Mouse (Mus musculus) myocyte (in vitro differentiated cells): ENCODE measurements around the gene Itga2b.

Experiments
- E2F4 ChIP-seq: IDR thresholded peaks from one replicate; pipeline ENCODE4 v1.6.1; 2011; ENCODE audit warnings: mild to moderate bottlenecking, control low read depth, moderate library complexity; ENCODE audit not compliant: insufficient read depth
- MAX ChIP-seq: IDR thresholded peaks from one replicate; pipeline ENCODE4 v1.6.1; 2011; ENCODE audit warnings: low read depth, mild to moderate bottlenecking, control low read depth
- MYOD1 ChIP-seq, 3 experiments: IDR thresholded peaks; one replicate each; pipeline ENCODE4 v1.6.1; 2011; ENCODE audit warnings: control low read depth in 2 of 3, low read depth in 2 of 3, mild to moderate bottlenecking in 2 of 3, moderate library complexity in 1 of 3; ENCODE audit not compliant: insufficient read length in 2 of 3, control insufficient read depth in 1 of 3
- MYOG ChIP-seq, 3 experiments: IDR thresholded peaks; one replicate each; pipeline ENCODE4 v1.6.1; 2011; ENCODE audit warnings: control low read depth in 2 of 3, low read depth in 2 of 3, mild to moderate bottlenecking in 2 of 3; ENCODE audit not compliant: insufficient read length in 2 of 3, control insufficient read depth in 1 of 3, insufficient read depth in 1 of 3
- POLR2A ChIP-seq: IDR thresholded peaks from one replicate; pipeline ENCODE4 v1.6.1; 2011; ENCODE audit warnings: low read depth, mild to moderate bottlenecking, control low read depth, moderate library complexity; ENCODE audit not compliant: insufficient read length
- POLR2AphosphoS2 ChIP-seq: IDR thresholded peaks from one replicate; pipeline ENCODE4 v1.6.1; 2011; ENCODE audit warnings: low read depth, control low read depth; ENCODE audit not compliant: insufficient read length
- SRF ChIP-seq: IDR thresholded peaks from one replicate; pipeline ENCODE4 v1.6.1; 2011; ENCODE audit warnings: low read depth; ENCODE audit not compliant: control insufficient read depth, insufficient read length
- TCF12 ChIP-seq: IDR thresholded peaks from one replicate; pipeline ENCODE4 v1.6.1; 2011; ENCODE audit warnings: mild to moderate bottlenecking, control low read depth; ENCODE audit not compliant: poor library complexity, insufficient read depth, severe bottlenecking

DNA sequence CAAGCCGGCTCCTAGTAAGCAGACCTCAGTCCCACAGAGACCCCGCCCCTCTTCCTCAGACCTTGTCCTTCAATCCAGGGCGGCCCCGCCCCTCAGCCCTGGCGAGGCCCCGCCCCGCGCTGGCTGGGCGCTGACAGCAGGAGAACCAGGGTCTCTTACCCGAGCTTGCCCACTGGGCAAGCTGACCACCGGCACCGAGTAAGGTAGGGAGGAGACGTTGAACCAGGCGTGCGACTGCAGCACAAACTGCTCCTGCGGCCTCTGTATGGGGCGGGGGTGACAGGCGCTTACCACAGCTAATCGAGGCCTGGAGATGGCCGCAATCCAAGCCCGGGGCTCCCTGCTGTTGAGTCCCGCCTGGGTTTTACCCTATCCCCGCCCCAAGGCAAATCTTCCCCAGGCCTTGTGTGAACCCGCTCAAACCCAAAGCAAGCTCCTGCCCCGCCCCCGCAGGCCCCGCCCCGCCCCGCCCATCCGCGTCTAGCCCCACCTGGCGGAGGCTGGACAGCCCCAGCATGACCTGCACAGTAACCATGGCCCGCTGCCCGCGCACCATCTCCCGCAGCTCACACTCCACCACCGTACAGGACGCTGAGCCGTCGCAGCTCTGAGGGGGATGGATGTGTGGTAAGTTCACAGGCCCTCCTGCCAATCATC lies 14.1 kb downstream of the Itga2b start:
- no peak for TF ChIP-seq TCF12
- TF ChIP-seq MAX, result no peak
- TF ChIP-seq POLR2A, result peak; percentile 64
- peak in 1 of 3 experiments; percentile 20 for TF ChIP-seq MYOG (IDR thresholded peaks at IDR 0.05; ENCODE audit: control insufficient read depth in 1 of 3, insufficient read depth in 1 of 3, insufficient read length in 2 of 3, low read depth in 2 of 3)
- TF ChIP-seq E2F4, result no peak
- no peak for TF ChIP-seq SRF
- peak; percentile 18 for TF ChIP-seq POLR2AphosphoS2
- peak in 2 of 3 experiments; percentile 21 to 66 for TF ChIP-seq MYOD1 (IDR thresholded peaks at IDR 0.05; ENCODE audit: control insufficient read depth in 1 of 3, insufficient read length in 2 of 3, low read depth in 2 of 3)
